Mouse (Mus musculus) MEL (cell line): ENCODE data around the gene Npas3. TPM values are rescaled to one million over a fixed set of nuclear protein-coding genes. Genes with fewer than 3 reads are reported as not detected.

ENCODE experiments used
- DNase-seq: peaks from one replicate; pipeline ENCODE4 v3.0.0; 2011; ENCODE audit warnings: low read depth, low spot score
- H3K27ac ChIP-seq: 2 replicates; pipeline ENCODE4 v1.5.1; 2012; ENCODE audit warnings: low read depth, mild to moderate bottlenecking, control low read depth, low read length, moderate library complexity; ENCODE audit not compliant: control insufficient read depth
- H3K27me3 ChIP-seq, 2 experiments: fragments of 150-350 bp in 1 of 2; sonication (generic) in 1 of 2; 2 replicates each; pipeline ENCODE4 v1.6.1; 2012; ENCODE audit warnings: low read length in 2 of 2, mild to moderate bottlenecking in 2 of 2, improper control_type of control experiment in 1 of 2, moderate library complexity in 1 of 2; ENCODE audit not compliant: insufficient read depth in 2 of 2, control insufficient read depth in 1 of 2
- H3K36me3 ChIP-seq, 2 experiments: 2 replicates each; pipeline ENCODE4 v1.6.1; 2012 to 2014; ENCODE audit warnings: low read length in 2 of 2, improper control_type of control experiment in 1 of 2, inconsistent platforms in 1 of 2, mild to moderate bottlenecking in 1 of 2; ENCODE audit not compliant: insufficient read depth in 2 of 2, control insufficient read depth in 1 of 2
- H3K4me1 ChIP-seq, 2 experiments: fragments of 150-350 bp in 1 of 2; sonication (generic) in 1 of 2; 2 replicates each; pipeline ENCODE4 v1.6.1; 2012; ENCODE audit warnings: low read length in 2 of 2, improper control_type of control experiment in 1 of 2, mild to moderate bottlenecking in 1 of 2; ENCODE audit not compliant: insufficient read depth in 2 of 2, control insufficient read depth in 1 of 2
- H3K4me3 ChIP-seq, 2 experiments: fragments of 150-350 bp in 1 of 2; sonication (generic) in 1 of 2; 2 replicates each; pipeline ENCODE4 v1.5.1; 2012; ENCODE audit warnings: low read depth in 2 of 2, low read length in 2 of 2, mild to moderate bottlenecking in 2 of 2, moderate library complexity in 2 of 2, control low read depth in 1 of 2, improper control_type of control experiment in 1 of 2; ENCODE audit not compliant: control insufficient read depth in 1 of 2, insufficient read depth in 1 of 2
- H3K79me2 ChIP-seq: 2 replicates; pipeline ENCODE4 v1.6.1; 2012; ENCODE audit warnings: mild to moderate bottlenecking, low read length, moderate library complexity; ENCODE audit not compliant: control insufficient read depth, poor library complexity, insufficient read depth
- H3K9ac ChIP-seq: 2 replicates; pipeline ENCODE4 v1.6.1; 2012; ENCODE audit warnings: low read depth, mild to moderate bottlenecking, control low read depth, low read length, moderate library complexity; ENCODE audit not compliant: control insufficient read depth, poor library complexity, severe bottlenecking
- H3K9me3 ChIP-seq: fragments of 150-350 bp; sonication (generic); replicated peaks from 2 replicates; pipeline ENCODE4 v1.6.1; 2012; ENCODE audit warnings: mild to moderate bottlenecking, low read length, improper control_type of control experiment, moderate library complexity; ENCODE audit not compliant: insufficient read depth
- CHD1 ChIP-seq: IDR thresholded peaks from 2 replicates; pipeline ENCODE4 v1.6.1; 2012; ENCODE audit warnings: low read depth, mild to moderate bottlenecking, inconsistent platforms, low read length, improper control_type of control experiment
- CTCF ChIP-seq, 3 experiments: IDR thresholded peaks in 2 of 3; conservative IDR thresholded peaks in 1 of 3; 2 replicates each; pipeline ENCODE4 v1.5.1; 2011 to 2012; ENCODE audit warnings: low read length in 3 of 3, low read depth in 2 of 3, mild to moderate bottlenecking in 2 of 3, improper control_type of control experiment in 1 of 3, inconsistent platforms in 1 of 3, mixed read lengths in 1 of 3, moderate library complexity in 1 of 3; ENCODE audit not compliant: control insufficient read depth in 1 of 3, insufficient read depth in 1 of 3, poor library complexity in 1 of 3, severe bottlenecking in 1 of 3
- ELF1 ChIP-seq: IDR thresholded peaks from 2 replicates; pipeline ENCODE4 v1.6.1; 2014; ENCODE audit warnings: low read depth, mild to moderate bottlenecking, inconsistent platforms, low read length, improper control_type of control experiment, moderate library complexity
- EP300 ChIP-seq, 2 experiments: IDR thresholded peaks; 2 replicates each; pipeline ENCODE4 v1.6.1; 2011; ENCODE audit warnings: improper control_type of control experiment in 2 of 2, low read length in 2 of 2, low read depth in 1 of 2, mild to moderate bottlenecking in 1 of 2
- GABPA ChIP-seq: IDR thresholded peaks from 2 replicates; pipeline ENCODE4 v1.6.1; 2012; ENCODE audit warnings: low read depth, mild to moderate bottlenecking, inconsistent platforms, low read length, improper control_type of control experiment, moderate library complexity
- MAX ChIP-seq: IDR thresholded peaks from 2 replicates; pipeline ENCODE4 v1.6.1; 2011; ENCODE audit warnings: low read length, improper control_type of control experiment
- MAZ ChIP-seq: IDR thresholded peaks from 2 replicates; pipeline ENCODE4 v1.6.1; 2012; ENCODE audit warnings: low read depth, mild to moderate bottlenecking, inconsistent platforms, low read length, improper control_type of control experiment
- MEF2A ChIP-seq: IDR thresholded peaks from 2 replicates; pipeline ENCODE4 v1.6.1; 2014; ENCODE audit warnings: low read depth, mild to moderate bottlenecking, inconsistent platforms, low read length, improper control_type of control experiment; ENCODE audit not compliant: poor library complexity, insufficient replicate concordance, severe bottlenecking; ENCODE audit errors: extremely low read depth
- MYC ChIP-seq: IDR thresholded peaks from 2 replicates; pipeline ENCODE4 v1.6.1; 2011; ENCODE audit warnings: low read depth, mild to moderate bottlenecking, low read length, improper control_type of control experiment, moderate library complexity
- POLR2A ChIP-seq, 2 experiments: IDR thresholded peaks; 2 replicates each; pipeline ENCODE4 v1.6.1; 2011 to 2012; ENCODE audit warnings: low read length in 2 of 2, mild to moderate bottlenecking in 2 of 2, control low read depth in 1 of 2, improper control_type of control experiment in 1 of 2, low read depth in 1 of 2, moderate library complexity in 1 of 2; ENCODE audit not compliant: control insufficient read depth in 1 of 2, insufficient read depth in 1 of 2, poor library complexity in 1 of 2
- RAD21 ChIP-seq: IDR thresholded peaks from 2 replicates; pipeline ENCODE4 v1.6.1; 2011; ENCODE audit warnings: mild to moderate bottlenecking, low read depth, low read length, improper control_type of control experiment
- SIN3A ChIP-seq: IDR thresholded peaks from 2 replicates; pipeline ENCODE4 v1.6.1; 2012; ENCODE audit warnings: low read length, improper control_type of control experiment, inconsistent platforms
- TBP ChIP-seq: IDR thresholded peaks from 2 replicates; pipeline ENCODE4 v1.8.0; 2011; ENCODE audit warnings: low read depth, low read length, improper control_type of control experiment
- TCF12 ChIP-seq: IDR thresholded peaks from 2 replicates; pipeline ENCODE4 v1.6.1; 2014; ENCODE audit warnings: low read depth, mild to moderate bottlenecking, inconsistent platforms, low read length, improper control_type of control experiment, moderate library complexity
- USF2 ChIP-seq, 2 experiments: IDR thresholded peaks; 2 replicates each; pipeline ENCODE4 v1.6.1; 2011 to 2012; ENCODE audit warnings: improper control_type of control experiment in 2 of 2, low read length in 2 of 2, borderline replicate concordance in 1 of 2, inconsistent platforms in 1 of 2, low read depth in 1 of 2, mild to moderate bottlenecking in 1 of 2; ENCODE audit not compliant: insufficient read depth in 1 of 2
- ZMIZ1 ChIP-seq: IDR thresholded peaks from 2 replicates; pipeline ENCODE4 v1.6.1; 2012; ENCODE audit warnings: low read depth, mild to moderate bottlenecking, inconsistent platforms, low read length, improper control_type of control experiment, moderate library complexity
- polyA plus RNA-seq, 2 experiments: library from polyadenylated mRNA; stranded (reverse) in 1 of 2; unstranded in 1 of 2; fragments of >175 nt in 1 of 2; fragments of >200 nt in 1 of 2; gene quantifications; 2 replicates each; pipeline versions ENCODE4 v1.2.1 to v1.2.4; 2012; ENCODE audit warnings: low replicate concordance in 2 of 2, low read depth in 1 of 2; ENCODE audit not compliant: insufficient read length in 2 of 2, insufficient read depth in 1 of 2, missing spikeins in 1 of 2
- total RNA-seq: library from RNA; depleted of rRNA; stranded (reverse); fragments of 300-350 nt; gene quantifications from 2 replicates; pipeline ENCODE4 v1.2.3, GENCODE M21; 2012; rRNA removed

Gene Npas3
- total RNA-seq (not detected in 2 replicates), polyA plus RNA-seq (not detected)

DNA sequence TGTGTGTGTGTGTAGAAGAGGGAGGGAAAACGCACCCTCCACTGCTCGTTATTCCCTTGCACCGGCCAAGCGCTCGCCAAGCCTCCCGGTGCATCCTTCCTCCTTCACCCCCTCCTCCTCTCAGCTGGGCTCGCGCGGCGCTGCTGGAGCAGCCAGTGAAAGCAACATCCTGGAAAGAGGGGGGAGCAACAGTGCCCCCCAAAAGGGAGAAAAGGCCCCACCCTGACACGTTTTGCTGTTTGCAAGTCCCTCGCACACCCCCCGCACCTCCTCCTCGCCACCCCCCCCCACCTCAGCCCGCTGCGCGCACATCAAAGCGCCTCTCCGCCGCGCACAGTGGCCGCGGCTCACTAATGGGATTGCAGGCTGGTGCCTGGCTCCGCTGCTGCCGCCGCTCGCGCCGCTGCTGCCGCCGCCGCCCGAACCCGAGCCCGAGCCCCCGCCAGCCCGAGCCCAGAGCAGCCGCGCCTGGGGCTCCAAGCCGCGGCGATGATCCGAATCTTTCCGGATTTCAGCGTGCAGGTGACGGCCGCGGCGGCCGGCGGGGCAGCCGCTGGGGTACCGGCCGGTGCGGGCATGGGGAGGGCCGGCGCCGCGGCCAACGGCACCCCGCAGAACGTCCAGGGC is at the start of gene Npas3:
Gene Npas3, plus strand, starts transcription at position 577 of the 627 bp plus-strand sequence.
- no peak within 1 kb of the TSS for H3K9ac ChIP-seq
- H3K27ac ChIP-seq = no peak within 1 kb of the TSS
- no peaks in the 10 kb centered on the region for H3K9me3 ChIP-seq
- H3K36me3 ChIP-seq = no peaks in the 10 kb centered on the region
- no peaks in the 10 kb centered on the region for H3K27me3 ChIP-seq
- no peaks in the 10 kb centered on the region for H3K4me1 ChIP-seq
- no peak within 1 kb of the TSS for H3K4me3 ChIP-seq
- no peaks in the 10 kb centered on the region for H3K79me2 ChIP-seq
- TF ChIP-seq TBP (no peak), MAX (no peak), MEF2A (no peak), POLR2A (IDR thresholded peaks at IDR 0.05; ENCODE audit: control insufficient read depth in 1 of 2, insufficient read depth in 1 of 2, low read depth in 1 of 2, low read length in 2 of 2, poor library complexity in 1 of 2) (no peak), EP300 (IDR thresholded peaks at IDR 0.05; ENCODE audit: low read depth in 1 of 2, low read length in 2 of 2) (no peak), TCF12 (no peak), ELF1 (no peak), ZMIZ1 (no peak), USF2 (IDR thresholded peaks at IDR 0.05; ENCODE audit: borderline replicate concordance in 1 of 2, insufficient read depth in 1 of 2, low read depth in 1 of 2, low read length in 2 of 2) (no peak), MYC (no peak)
- no peak for DNase-seq

DNA sequence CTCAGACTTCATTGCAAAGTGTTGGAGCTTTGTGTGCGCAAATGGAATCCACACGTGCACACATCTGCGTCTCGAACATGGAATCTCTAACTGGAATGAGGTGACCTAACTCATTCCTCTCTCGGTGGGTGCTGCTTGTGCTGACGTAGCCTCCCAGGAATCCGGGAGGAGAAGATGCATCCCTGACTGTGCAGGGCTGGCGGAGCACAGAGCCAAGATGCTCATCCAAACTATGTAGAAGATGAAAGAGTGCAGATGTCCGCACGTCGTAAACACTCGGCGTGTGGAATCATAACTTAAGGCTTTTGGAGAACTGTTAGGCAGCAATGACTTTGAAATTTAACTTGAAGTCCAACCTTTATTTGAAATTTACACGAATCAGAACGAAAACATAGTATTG is 31.3 kb upstream of the Npas3 start:
- Histone ChIP-seq H3K27me3 (no peaks in the 10 kb centered on the region), H3K4me1 (no peaks in the 10 kb centered on the region), H3K36me3 (no peaks in the 10 kb centered on the region), H3K9ac (no peak overlapping the region), H3K79me2 (no peaks in the 10 kb centered on the region), H3K4me3 (no peak overlapping the region), H3K27ac (no peak overlapping the region), H3K9me3 (no peaks in the 10 kb centered on the region)
- TF ChIP-seq GABPA = no peak
- DNase-seq = no peak

DNA sequence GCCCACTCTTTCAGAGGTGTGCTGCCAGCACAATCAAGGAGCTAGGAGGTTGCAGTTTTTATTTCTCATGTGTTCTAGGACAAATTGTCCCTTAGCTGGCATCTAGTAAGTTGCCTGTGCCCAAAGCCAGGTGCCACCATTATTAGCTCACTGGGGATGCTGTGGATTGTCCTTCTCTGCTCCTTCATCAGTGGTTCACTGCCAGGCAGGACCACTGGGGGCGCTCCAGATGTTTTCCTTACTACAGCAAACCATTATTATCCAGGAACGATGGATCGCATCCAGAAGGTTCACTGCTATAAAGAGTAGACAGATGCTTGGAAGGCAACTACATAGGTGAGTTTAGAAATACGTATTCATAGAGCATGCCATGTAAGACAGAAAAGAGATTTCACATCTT is 25.7 kb upstream of the Npas3 start:
- Histone ChIP-seq H3K36me3 (no peaks in the 10 kb centered on the region), H3K4me3 (no peak overlapping the region), H3K4me1 (no peaks in the 10 kb centered on the region), H3K9ac (no peak overlapping the region), H3K27ac (no peak overlapping the region), H3K27me3 (no peaks in the 10 kb centered on the region), H3K9me3 (no peaks in the 10 kb centered on the region), H3K79me2 (no peaks in the 10 kb centered on the region)
- TF ChIP-seq GABPA (no peak), MAZ (no peak), RAD21 (no peak), POLR2A (IDR thresholded peaks at IDR 0.05; ENCODE audit: control insufficient read depth in 1 of 2, insufficient read depth in 1 of 2, low read depth in 1 of 2, low read length in 2 of 2, poor library complexity in 1 of 2) (no peak), SIN3A (no peak), CHD1 (no peak), CTCF (IDR thresholded peaks at IDR 0.05 in 2 of 3, conservative IDR thresholded peaks at IDR 0.05 in 1 of 3; ENCODE audit: control insufficient read depth in 1 of 3, insufficient read depth in 1 of 3, low read depth in 2 of 3, low read length in 3 of 3, poor library complexity in 1 of 3, severe bottlenecking in 1 of 3) (0 out of 6 replicates have a peak, but pooled peaks of 1 of the 3 experiments have one; percentile 14)
- no peak for DNase-seq
